Mouse (Mus musculus) heart, adult 2 months (tissue): Measurements from ENCODE around the gene Add2.

ENCODE experiments used
- CTCF ChIP-seq: fragments of 200-600 bp; IDR thresholded peaks from 2 replicates; pipeline ENCODE4 v1.8.1; 2022; ENCODE audit warnings: antibody characterized with exemption, mild to moderate bottlenecking, moderate library complexity
- EP300 ChIP-seq: fragments of 200-500 bp; IDR thresholded peaks from 2 replicates; pipeline ENCODE4 v1.6.1; 2011; ENCODE audit warnings: low read depth, low read length, control low read depth; ENCODE audit not compliant: insufficient read depth
- POLR2A ChIP-seq: fragments of 200-500 bp; IDR thresholded peaks from 2 replicates; pipeline ENCODE4 v1.6.1; 2011; ENCODE audit warnings: mild to moderate bottlenecking, low read depth, low read length, control low read depth; ENCODE audit not compliant: insufficient read depth

GRCm38 (mm10) chr6:86033635-86034034 is 5.2 kb downstream of the Add2 start:
- TF ChIP-seq POLR2A = no peak
- TF ChIP-seq EP300 = no peak
- TF ChIP-seq CTCF = no peak
